Mouse (Mus musculus): Measurements from ENCODE around the gene Cse1l.

The Cse1l gene

GRCm38 (mm10) chr2:166900792-166901505, 4.9 kb upstream of the Cse1l start:
- DNase-seq (ENCODE audit: low spot score in 2 of 2): peak in 1 of 2 experiments; percentile 25

- no peak for DNase-seq (ENCODE audit: low spot score in 2 of 2)
Observed at GRCm38 (mm10) chr2:166903719-166904282, 2.0 kb upstream of the Cse1l start.

DNA sequence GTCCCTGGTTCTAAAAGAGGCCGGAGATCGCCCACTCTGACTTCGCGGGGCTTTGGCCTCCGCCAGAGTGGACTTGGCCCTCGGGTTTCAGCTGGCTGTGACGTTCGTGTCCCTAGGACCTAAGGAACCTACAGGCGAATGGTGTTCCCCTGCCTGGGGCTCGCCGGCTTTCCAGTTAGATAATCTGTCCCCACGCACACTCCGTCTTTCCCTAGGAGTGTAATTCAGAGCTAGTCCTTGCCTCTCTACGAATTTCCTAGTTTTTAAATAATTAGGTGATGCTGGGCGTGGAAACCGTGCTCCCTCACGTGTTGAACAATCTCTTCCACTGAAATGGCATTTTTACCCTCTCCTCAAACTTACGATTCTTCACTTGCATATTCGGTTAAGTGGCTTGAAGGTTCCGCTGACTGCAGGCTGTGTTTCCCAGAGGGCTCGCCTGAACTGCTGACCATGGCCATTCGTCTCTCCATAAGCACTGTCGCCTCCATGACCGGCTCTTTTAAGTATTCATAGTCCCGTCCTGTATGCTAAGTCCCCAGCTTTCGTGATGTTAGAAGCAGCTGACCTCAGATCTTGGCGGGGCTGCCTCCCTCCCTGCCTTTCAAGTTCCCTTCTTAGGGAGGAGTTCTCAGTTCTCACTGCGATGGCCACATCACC, 813 bp downstream of the Cse1l start:
- peak in 1 of 2 experiments; percentile 38 for DNase-seq (ENCODE audit: low spot score in 2 of 2)

DNA sequence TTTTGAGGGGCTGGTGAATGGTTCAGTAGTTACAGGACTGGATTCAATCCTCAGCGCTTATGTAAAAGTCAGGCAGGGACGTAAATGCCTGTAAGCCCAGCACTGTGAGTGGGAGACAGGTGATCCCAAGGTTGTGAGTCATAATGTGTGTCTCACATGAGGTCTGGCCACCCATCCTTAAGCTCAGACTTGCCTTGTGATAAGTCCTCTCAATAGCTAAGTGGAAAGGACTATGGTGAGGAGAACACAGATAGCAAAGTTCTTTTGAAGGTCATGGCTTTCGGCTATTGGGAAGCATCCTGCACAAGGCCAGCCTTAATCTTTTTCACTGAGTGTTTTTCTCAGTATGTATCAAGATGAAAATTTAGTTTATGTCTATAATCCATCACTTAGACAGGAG, 3.9 kb downstream of the Cse1l start:
- no peak for DNase-seq (ENCODE audit: low spot score in 2 of 2)

DNA sequence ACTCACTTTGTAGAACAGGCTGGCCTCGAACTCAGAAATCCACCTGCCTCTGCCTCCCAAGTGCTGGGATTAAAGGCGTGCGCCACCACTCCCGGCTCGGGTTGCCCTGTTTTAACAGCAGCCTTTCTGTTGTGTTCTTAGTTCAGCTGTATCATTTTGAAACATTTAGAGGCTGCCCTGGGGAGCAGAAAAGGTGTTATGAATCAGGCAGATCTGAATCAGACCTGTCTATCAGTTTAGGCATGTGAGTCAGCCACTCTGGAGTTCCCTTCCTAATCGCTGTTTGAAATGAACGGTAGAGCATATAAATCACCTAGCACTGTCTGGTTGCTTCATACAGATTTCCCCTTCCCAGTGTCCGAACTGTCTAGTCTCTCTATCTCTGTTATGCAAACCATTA, 4.7 kb downstream of the Cse1l start:
- DNase-seq (ENCODE audit: low spot score in 2 of 2): no peak

DNA sequence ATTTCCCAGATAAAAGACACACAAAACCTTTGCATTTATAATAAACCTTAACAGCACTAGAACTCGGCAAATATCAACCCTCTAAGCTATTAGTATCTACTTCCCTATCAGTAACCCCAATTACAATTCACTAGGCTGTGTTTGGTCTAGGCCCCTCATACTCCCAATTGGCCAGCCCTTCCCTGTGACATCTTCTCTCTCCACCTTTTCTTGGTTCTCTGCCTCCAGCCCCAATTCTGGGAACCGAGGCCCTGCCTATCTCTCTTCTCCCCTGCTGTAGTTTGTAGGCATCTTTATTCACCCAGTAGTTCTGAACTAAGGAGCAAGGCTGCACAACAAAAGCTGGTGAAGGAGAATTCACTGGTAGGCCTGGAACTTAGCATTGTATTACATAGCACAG, 18.1 kb downstream of the Cse1l start:
- DNase-seq (ENCODE audit: low spot score in 2 of 2): no peak

- no peak for DNase-seq (ENCODE audit: low spot score in 2 of 2)
Observed at GRCm38 (mm10) chr2:166933943-166934342, 28.1 kb downstream of the Cse1l start.

GRCm38 (mm10) chr2:166934416-166934815, 28.6 kb downstream of the Cse1l start:
- no peak for DNase-seq (ENCODE audit: low spot score in 2 of 2)

GRCm38 (mm10) chr2:166935582-166935981, 29.7 kb downstream of the Cse1l start:
- no peak for DNase-seq (ENCODE audit: low spot score in 2 of 2)

- DNase-seq (ENCODE audit: low spot score in 2 of 2): no peak
Observed at GRCm38 (mm10) chr2:166936166-166936565, 30.3 kb downstream of the Cse1l start.

GRCm38 (mm10) chr2:166943146-166943545, 37.3 kb downstream of the Cse1l start:
- DNase-seq (ENCODE audit: low spot score in 2 of 2): no peak

- DNase-seq (ENCODE audit: low spot score in 2 of 2): no peak
Observed at GRCm38 (mm10) chr2:166944346-166944745, 38.5 kb downstream of the Cse1l start.

GRCm38 (mm10) chr2:166945456-166945855, 39.6 kb downstream of the Cse1l start:
- no peak for DNase-seq (ENCODE audit: low spot score in 2 of 2)

DNA sequence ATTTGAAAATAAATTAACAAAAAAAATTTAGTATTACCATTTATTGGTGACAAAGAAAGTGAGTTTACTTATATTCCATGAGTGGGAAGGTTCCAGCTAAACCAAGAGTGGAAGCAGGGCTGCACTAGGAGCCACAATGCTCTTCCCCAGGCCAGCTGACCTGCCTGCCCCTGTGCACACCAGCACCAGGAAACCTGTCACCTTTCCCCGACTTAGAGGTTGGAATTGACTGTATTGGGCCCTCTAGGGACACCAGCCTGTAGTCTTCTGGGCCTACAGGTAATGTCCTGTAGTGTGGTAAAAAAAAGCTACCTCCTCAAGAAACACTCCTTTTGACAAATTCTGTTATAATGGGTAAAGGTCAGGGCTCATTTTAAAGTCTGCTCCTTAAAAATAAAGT, 42.4 kb downstream of the Cse1l start:
- no peak for DNase-seq (ENCODE audit: low spot score in 2 of 2)

DNA sequence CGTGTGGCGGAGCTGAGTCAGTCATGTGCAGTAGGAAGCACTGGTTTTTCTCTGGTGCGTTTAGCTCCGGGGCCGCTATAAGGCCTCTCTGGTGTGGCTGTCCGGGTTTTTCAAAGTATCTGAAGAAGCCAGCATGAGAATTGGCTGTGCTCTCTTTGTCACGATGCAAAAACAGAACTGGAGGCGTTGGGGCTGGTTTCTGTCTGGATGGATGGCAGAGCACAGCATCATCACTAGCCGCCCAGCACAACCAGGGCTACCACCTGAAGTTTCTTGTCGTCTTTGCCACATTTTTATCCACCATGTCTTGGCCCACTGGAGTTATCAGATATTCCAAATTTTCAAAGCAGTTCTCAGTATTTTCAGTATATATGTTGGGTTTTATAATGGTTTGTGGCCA, 43.1 kb downstream of the Cse1l start:
- no peak for DNase-seq (ENCODE audit: low spot score in 2 of 2)

DNA sequence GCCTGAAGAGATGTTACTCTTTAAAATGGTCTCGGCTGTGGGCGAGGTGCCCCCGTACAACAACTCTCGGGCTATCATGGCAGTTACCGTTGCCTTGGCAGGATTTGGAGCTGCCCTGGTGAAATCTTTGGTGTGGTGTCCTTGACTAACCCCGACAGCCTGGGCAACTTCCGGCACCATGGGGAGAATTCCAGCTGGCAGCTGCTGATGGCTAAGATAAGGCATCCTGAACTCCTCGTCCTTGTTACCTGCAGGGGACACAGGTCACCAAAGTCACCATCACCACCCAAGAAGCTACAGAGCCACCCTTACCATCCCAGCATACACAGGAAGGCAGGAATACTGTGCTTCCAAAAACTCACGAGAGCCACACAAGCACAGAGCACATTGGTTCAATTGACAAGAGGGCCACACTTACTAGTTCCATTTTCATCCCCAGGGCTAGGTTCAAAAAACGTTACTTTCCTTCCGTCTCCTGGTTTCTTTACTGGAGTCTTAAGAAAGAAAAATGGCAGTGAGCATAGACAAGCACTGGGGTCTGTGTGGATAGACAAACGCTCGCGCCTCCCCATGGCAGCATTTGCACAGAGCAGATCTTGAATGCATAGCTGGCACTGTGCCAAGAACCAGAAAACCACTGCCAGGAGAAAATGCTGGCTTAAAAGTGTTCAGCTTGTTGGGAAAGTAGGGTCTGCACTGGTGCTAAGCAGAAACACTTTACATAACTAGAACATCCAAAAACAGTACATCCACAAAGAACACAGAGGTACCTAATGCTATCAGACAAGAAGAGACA, 45.2 kb downstream of the Cse1l start:
- no peak for DNase-seq (ENCODE audit: low spot score in 2 of 2)

- no peak for DNase-seq (ENCODE audit: low spot score in 2 of 2)
Observed at GRCm38 (mm10) chr2:166952151-166952550, 46.3 kb downstream of the Cse1l start.

DNA sequence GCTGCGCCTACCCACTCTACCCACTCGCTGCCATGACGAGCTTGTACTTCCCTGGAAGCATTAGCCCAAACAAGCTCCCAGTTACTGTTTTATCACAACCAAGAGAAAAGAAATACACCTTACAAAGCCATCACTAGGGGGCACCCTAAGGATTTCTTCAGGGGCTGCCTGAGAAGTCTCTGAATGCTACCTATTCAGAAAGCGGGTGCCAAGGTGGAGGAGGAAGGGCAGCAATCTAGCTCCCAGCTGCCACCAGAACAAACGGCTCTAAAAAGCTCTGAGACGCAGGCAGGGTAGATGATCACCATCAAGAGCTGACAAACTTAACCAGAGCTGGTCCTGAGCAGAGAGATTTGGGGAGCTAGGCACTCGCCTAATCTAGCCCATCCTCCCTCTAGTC, 51.0 kb downstream of the Cse1l start:
- DNase-seq (ENCODE audit: low spot score in 2 of 2): peak; percentile 49 to 63

DNA sequence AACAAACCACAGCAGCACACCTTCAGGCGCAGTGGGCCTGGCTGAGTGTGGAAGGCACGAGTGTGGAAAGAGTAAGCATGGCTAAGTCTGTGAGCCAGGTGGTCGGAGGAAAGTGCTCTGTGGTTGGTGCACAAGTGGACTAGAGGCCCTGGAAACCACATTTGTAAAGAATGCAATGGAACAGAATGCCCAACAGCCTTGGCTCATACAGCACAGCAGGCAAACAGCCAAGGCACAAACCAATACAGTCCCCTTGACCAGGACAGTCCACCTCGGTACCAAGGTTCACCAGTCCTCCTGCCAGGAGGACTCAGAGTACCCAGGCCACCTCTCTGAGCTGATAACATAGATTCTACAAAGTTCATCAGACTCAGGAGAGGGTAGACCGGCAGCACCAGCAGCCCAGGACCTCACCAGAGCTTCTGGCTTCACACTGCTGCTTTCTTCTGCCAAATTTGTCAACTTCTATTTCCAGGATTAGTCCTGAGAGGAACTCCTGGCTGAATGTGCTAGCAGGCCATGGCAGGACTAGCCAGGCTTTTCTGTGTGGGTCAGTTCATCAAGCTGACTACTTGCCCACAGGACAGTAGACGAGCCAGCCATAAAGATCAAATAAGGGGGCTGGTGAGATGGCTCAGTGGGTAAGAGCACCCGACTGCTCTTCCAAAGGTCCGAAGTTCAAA, 54.9 kb downstream of the Cse1l start:
- no peak for DNase-seq (ENCODE audit: low spot score in 2 of 2)

- DNase-seq (ENCODE audit: low spot score in 2 of 2): no peak
Observed at GRCm38 (mm10) chr2:166963257-166963656, 57.4 kb downstream of the Cse1l start.

GRCm38 (mm10) chr2:166964773-166965172, 58.9 kb downstream of the Cse1l start:
- no peak for DNase-seq (ENCODE audit: low spot score in 2 of 2)

DNA sequence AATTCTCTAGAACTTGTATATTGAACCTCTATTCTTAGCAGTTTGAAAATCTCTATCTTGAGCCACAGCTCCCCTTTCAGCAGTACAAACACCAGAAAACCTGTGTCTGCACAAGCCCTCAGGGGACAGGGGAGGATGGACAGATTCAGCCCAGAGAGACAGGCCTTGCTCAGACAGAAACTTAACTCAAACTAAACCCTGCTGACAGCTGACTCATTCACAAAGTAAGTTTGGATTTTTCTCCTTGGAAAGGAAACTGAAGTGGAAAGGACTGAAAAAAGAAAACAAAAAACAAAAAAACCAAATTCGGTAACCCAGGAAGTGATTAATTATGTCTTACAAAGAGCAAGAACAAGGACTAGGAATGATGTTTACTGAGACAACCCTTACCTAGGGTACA, 67.3 kb downstream of the Cse1l start:
- DNase-seq (ENCODE audit: low spot score in 2 of 2): no peak
